Mouse (Mus musculus): ENCODE measurements around the gene Rnf26. TPM values are rescaled to one million over a fixed set of nuclear protein-coding genes. Genes with fewer than 3 reads are reported as not detected.

Rnf26 gene
- total RNA-seq, 2 experiments from 2014 or later: 10.1 to 11.3 TPM

DNA sequence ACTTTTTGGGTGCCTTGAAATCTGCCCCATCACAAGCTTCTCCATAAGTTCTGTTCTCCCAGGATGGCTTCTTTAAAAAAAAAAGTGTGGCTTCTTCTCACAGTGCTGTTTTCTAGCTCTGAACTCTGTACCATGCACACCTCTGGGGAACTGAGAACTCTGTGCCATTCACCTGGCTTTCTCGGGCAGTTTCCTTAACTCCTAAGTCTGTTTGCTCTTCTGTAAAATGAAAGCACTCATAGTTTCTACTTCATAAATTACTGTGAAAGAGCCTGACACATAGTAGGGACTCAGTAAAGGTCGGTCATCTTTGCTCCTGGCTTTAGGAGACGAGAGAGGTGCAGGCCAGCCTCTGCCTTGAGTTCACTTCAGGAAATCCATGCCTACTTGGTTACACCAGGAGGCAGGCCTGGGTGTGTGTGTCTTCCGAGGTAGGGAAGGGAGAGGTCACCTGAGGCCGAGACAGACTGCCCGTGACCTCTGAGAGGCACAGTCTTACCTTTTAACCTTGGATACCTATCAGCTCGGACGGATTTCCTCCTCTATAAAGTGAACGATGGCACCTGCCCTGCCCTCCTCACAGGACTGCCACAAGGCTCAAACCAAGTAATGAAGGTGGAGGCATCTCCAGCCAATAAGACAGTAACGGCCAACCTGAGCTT is 35.0 kb downstream of the Rnf26 start:
- intact Hi-C loops (cut with DNase I): no loop called here
- DNase-seq: no peak

DNA sequence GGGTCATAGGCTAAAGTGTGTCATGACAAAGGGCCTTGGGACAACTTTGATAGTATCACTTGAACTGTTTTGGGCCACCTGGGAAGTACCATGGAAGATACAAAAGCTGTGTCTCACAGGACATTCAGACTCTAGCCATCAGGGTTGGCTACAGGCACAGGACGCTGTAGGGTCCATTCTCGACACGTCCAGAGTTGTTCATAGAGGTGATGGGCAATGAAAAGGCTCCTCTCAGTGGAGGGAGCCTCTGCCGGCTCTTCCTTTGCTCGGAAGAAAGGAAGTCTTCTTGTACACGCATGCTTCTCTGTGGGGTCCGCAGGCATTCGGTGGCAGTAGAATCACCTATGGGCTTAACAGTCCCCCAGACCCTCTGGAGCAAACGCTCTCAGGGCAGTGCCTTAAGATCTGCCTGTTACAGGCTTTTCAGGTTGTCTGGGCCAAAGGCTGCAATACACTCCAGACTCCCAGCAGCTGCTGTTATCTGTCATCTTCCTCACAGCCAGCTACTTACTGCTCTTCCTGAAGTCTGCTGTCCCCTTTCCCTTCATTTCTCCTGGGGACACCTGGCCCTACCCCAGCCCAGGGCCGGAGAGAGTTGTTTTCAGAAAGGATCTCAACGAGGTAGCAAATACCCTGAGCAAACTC is 35.9 kb downstream of the Rnf26 start:
- no peak for DNase-seq
- intact Hi-C loops (cut with DNase I): no loop called here

- DNase-seq: peak; percentile 57 to 75
- intact Hi-C loops (cut with DNase I): no loop called here
These were observed 36.6 kb downstream of the Rnf26 start for GRCm38 (mm10) chr9:44076764-44077120.

DNA sequence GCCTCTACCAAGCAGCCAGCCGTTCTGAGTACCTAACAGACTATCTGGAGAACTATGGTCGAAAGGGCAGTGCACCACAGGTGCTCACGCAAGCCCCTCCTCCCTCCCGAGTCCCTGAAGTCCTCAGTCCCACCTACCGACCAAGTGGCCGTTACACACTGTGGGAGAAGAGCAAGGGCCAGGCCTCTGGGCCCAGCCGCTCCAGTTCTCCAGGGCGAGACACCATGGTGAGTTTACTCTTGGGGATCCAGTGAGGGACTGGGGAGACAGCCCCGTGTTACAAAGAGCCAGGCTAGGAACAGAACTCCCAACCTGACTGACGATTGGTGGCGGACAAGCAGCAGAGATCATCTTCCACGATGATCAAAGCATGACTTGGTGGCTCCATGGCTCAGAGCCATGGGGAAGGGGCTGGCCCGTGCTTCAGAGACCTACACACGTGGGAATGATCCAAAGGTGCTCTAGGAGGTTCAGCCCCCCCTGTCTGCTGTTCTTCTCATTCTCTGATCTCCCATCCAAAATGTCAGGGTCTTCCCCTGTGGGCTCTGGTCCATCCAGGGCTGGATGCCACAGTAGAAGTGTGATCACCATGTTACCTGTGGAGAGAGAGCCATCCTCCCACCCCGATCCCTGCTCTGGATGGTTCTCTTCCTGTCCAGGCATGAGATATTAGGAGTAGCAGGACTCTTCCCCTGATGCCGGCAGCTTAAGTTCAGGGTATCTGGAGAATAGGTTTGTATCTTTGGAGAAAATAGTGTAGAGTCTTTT is 37.1 kb downstream of the Rnf26 start:
- intact Hi-C loops (cut with DNase I): no loop called here
- no peak for DNase-seq

- intact Hi-C loops (cut with DNase I): no loop called here
These were observed 37.9 kb downstream of the Rnf26 start for GRCm38 (mm10) chr9:44075276-44075995.

GRCm38 (mm10) chr9:44074395-44075275 is 38.7 kb downstream of the Rnf26 start:
- intact Hi-C loops (cut with DNase I): no loop called here
- DNase-seq: peak in 1 of 2 experiments; percentile 50

More at GRCm38 (mm10) chr9:44075276-44075995, 37.9 kb downstream of the Rnf26 start:
- no peak for DNase-seq

DNA sequence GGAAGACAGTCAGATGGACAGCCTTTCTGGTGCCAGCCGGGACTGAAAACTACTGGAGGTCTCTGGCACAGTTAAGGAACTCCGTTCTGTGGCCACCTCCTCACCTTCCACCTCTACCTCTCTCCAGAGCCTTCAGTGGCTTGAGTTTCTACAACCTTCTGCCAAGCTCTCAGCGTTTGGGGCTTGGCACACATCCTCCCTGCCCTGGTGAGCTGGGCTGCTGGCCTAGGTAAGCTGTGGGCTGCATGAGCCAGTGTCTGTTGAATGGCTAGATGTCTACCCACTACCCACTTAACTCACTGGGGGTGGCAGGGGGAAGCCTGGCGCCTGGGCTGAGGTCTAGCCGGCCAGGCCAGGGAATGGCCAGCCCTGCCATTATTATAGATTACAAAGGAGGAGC is 40.2 kb downstream of the Rnf26 start:
- intact Hi-C loops (cut with DNase I): loop anchor here (1.0 kb wide), 1 partner anchor 19 kb away; no protein-coding TSS in a partner anchor
- DNase-seq: no peak

DNA sequence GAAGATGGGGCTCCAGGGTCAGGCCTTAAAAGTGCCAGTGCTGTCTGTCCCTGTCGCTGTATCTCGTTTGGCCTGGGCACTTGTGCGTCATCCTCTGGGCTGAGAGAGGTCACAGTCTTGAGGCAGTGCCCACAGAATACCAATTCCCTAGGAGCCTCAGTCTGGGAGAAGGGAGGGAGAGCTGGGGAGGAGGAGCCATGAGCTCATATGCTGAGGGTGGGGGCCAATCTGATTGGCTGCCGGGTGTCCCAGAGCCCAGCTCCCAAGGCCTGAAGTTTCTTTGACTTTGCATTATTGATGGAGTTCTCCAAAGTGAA is 40.8 kb downstream of the Rnf26 start:
- intact Hi-C loops (cut with DNase I): no loop called here
- DNase-seq: peak; percentile 39 to 53

DNA sequence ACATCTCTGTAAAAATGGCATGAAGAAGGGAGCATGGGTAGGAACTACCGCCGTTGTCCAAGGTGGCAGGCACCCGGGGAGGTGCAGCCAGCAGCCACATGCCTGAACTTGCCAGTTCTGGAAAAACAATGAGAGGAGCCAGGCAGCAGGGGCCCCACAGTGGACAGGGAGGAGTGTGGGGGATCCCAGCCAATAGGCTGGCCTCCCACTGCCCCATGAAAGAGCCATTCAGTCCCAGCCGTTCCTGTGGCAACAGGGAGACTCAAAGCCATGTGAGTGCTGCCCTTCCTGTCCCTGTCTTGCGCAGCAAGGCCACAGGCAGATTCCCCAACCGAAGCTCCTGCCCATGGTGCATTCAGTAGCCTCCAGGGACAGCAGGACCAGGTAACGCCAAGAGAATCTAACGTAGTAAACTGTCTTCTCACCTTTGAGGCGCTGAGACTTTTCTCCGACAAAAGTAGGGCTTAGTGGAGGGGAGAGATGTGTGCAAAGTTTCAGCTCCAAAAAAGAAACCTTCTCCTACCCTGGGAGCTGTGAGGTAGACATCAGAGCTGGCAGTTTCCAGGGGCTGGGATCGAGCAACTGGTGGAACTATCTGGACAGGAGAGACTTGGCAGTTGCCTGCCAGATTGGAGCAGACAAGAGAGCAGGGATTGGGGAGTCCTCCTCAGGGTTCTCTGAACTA is 41.3 kb downstream of the Rnf26 start:
- intact Hi-C loops (cut with DNase I): no loop called here
- DNase-seq: peak in 1 of 2 experiments; percentile 39

- DNase-seq: no peak
- intact Hi-C loops (cut with DNase I): no loop called here
These were observed 42.5 kb downstream of the Rnf26 start for GRCm38 (mm10) chr9:44070844-44071231.

DNA sequence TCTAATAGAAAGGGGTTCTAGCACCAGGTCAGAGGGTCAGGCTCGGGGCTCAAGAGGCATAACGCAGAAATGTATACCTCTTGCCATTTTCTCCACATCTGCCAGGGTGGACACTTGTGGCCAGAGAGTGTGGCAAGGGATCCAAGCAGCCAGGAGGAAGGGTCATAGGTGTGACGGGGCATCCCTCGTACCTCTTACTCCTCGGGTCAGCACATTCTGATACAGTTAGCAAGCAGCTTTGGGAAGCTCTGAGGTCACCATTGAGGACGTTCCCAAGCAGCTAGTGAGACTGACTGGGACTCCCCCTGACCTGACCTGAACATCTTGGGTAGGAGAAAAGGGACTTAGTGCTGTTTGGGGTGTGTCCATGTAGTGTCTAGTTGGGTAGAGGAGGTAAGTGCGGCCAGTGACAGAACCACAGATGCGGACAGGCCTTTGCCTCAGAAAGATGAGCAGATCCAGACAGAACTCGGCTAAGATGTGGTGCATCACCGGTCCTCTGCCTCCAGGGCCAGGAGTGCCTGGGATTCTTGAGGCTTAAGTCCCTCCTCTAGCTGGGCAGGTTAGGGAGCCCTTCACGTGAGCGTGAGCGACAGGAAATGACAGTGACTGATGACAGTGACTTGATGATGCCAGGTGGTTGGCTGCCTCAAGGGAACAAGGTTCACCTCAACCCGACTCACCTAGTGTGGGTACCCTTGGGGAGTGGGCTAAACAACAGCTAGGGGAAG is 43.0 kb downstream of the Rnf26 start:
- intact Hi-C loops (cut with DNase I): no loop called here
- no peak for DNase-seq

GRCm38 (mm10) chr9:44069252-44069651 is 44.1 kb downstream of the Rnf26 start:
- intact Hi-C loops (cut with DNase I): loop anchor here (5.0 kb wide), 1 partner anchor 38 kb away; the partner anchor contains the start of gene C1qtnf5
- DNase-seq: no peak

DNA sequence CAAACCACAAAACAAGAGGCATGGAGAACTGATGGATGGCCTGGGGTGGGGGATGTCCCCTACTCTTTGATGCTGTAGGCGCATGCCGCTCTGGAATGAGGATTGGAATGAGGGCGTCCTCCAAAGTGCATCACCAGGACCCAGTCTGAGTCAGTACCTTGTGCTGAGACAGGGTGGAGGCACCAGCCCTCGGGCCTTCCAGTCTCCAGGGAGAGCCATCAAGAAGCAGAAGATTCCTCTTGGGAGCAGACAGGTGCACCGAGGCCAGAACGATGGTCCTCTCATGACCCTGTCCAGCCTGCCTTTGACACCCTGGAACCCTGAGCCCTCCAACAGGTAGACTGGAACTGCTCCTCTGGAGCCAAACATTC is 45.4 kb downstream of the Rnf26 start:
- DNase-seq: no peak
- intact Hi-C loops (cut with DNase I): loop anchor here (5.0 kb wide), 1 partner anchor 39 kb away; the partner anchor contains the start of gene C1qtnf5

GRCm38 (mm10) chr9:44067241-44067959 is 45.9 kb downstream of the Rnf26 start:
- intact Hi-C loops (cut with DNase I): loop anchor here (5.0 kb wide), 1 partner anchor 40 kb away; the partner anchor contains the start of gene C1qtnf5
- DNase-seq: no peak

- intact Hi-C loops (cut with DNase I): loop anchor here (5.0 kb wide), 1 partner anchor 40 kb away; the partner anchor contains the start of gene C1qtnf5
- peak; percentile 100 for DNase-seq
These were observed 46.5 kb downstream of the Rnf26 start, which contains the start of gene Usp2 for GRCm38 (mm10) chr9:44066785-44067225. Usp2 (plus strand) TSS chr9:44067021.

GRCm38 (mm10) chr9:44065177-44065576 is 48.1 kb downstream of the Rnf26 start:
- intact Hi-C loops (cut with DNase I): loop anchor here (5.0 kb wide), 1 partner anchor 42 kb away; the partner anchor contains the start of gene C1qtnf5
- no peak for DNase-seq

- no peak for DNase-seq
- intact Hi-C loops (cut with DNase I): no loop called here
These were observed 54.7 kb downstream of the Rnf26 start for GRCm38 (mm10) chr9:44058606-44059005.

GRCm38 (mm10) chr9:44053936-44054335 is 59.4 kb downstream of the Rnf26 start:
- intact Hi-C loops (cut with DNase I): no loop called here
- no peak for DNase-seq
